Mouse (Mus musculus) limb, embryonic 13.5 days (tissue): ENCODE results near the gene Exoc6b. TPM values are rescaled to one million over a fixed set of nuclear protein-coding genes. Genes with fewer than 3 reads are reported as not detected.

Source experiments
- ATAC-seq: fragments of 200-750 bp; cut with Nextera tagmentation; 2 replicates; pipeline ENCODE4 v1.8.0; 2017; ENCODE audit warnings: low read depth, moderate number of reproducible peaks, moderate TSS enrichment; ENCODE audit not compliant: low FRiP score
- H3K27ac ChIP-seq: fragments of 300-500 bp; sonication (generic); 2 replicates; pipeline ENCODE4 v1.5.1; 2015; ENCODE audit warnings: inconsistent platforms, mild to moderate bottlenecking, moderate library complexity
- H3K27me3 ChIP-seq: fragments of 300-500 bp; sonication (generic); 2 replicates; pipeline ENCODE4 v1.6.1; 2015; ENCODE audit warnings: mild to moderate bottlenecking, inconsistent platforms
- H3K36me3 ChIP-seq: fragments of 300-500 bp; sonication (generic); 2 replicates; pipeline ENCODE4 v1.6.1; 2015; ENCODE audit warnings: inconsistent platforms, mild to moderate bottlenecking, moderate library complexity
- H3K4me1 ChIP-seq: fragments of 300-500 bp; sonication (generic); 2 replicates; pipeline ENCODE4 v1.6.1; 2015; ENCODE audit warnings: inconsistent platforms
- H3K4me2 ChIP-seq: fragments of 300-500 bp; sonication (generic); replicated peaks from 2 replicates; pipeline ENCODE4 v1.6.1; 2015; ENCODE audit warnings: inconsistent platforms, mild to moderate bottlenecking, moderate library complexity
- H3K4me3 ChIP-seq: fragments of 300-500 bp; sonication (generic); 2 replicates; pipeline ENCODE4 v1.5.1; 2015; ENCODE audit warnings: moderate library complexity, mild to moderate bottlenecking, inconsistent platforms
- H3K9ac ChIP-seq: fragments of 300-500 bp; sonication (generic); 2 replicates; pipeline ENCODE4 v1.6.1; 2015; ENCODE audit warnings: mild to moderate bottlenecking, inconsistent platforms
- H3K9me3 ChIP-seq: fragments of 300-500 bp; sonication (generic); 2 replicates; pipeline ENCODE4 v1.6.1; 2016; ENCODE audit warnings: inconsistent platforms
- WGBS: fragments of 180-500 bp; shearing (Covaris S2); methylation state at CpG from one replicate; pipeline ENCODE4 v1.1.7; 2015; 5-methylcytosine and 5-hydroxymethylcytosine counted together
- polyA plus RNA-seq: library from polyadenylated mRNA; unstranded; fragments of >200 nt; fragmentation: Nextera tagmentation; extraction: Ambion mirVana; gene quantifications from 2 replicates; pipeline ENCODE4 v1.2.1, GENCODE M21; 2015

Gene Exoc6b
- polyA plus RNA-seq, 1 experiment from 2014 or later: 40.1 TPM

DNA sequence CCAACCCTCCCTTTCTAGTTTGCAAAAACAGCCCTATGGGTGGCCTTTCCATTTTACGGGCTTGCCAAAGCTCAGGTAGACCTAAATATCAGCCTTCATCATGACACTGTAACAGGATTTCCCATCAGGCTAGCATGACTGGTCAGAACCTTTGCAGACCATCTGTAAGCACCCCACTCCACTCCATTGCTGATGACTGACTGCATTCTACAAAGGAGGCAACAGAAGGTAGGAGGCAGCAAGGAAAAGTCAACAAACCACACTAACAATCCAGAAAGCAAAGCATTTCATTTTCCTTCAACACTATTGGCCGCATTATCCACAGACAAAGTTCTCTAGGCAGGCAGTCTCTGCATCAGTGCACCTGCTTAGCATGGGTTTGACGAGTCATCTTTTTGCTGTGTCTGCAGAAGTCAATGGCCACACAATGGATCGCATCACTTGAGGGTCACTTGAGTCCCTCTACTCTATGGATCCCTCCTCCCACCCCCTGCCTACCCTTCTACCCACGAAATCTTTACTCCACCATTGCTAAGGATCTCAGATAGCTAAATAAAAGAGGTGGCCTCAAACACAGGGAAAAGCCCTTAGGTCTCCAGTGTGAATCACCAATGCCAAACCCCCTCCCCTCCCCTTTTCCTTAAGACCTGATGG, 323.0 kb downstream of the Exoc6b start:
- no peak for ATAC-seq
- H3K4me3 ChIP-seq: no peak overlapping the region
- H3K9ac ChIP-seq: no peak overlapping the region
- no peak overlapping the region for H3K4me2 ChIP-seq
- 88% methylated on average over 5 of the region's 5 CpGs for WGBS
- H3K9me3 ChIP-seq: no peaks in the 10 kb centered on the region
- H3K36me3 ChIP-seq: no peaks in the 10 kb centered on the region
- no peak overlapping the region for H3K27ac ChIP-seq
- H3K27me3 ChIP-seq: no peaks in the 10 kb centered on the region
- H3K4me1 ChIP-seq: no peaks in the 10 kb centered on the region

DNA sequence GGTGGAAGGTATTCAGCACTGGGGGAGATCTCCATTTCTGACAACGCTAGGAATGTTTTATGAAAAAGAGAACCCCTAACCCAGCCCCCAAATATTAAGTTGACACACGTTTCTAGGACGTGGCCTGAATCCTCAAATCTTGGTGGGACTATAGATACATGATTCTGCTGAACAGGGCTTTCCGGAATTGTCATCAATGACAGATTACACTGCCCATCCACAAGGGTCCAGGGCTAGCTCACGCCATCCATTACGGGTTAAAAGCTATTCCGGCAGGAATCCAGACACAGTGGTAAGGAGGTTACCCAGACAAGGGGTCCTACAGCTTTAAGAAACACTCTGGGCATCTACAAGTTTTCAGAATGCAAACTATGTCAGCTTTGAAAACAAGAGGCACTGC, 323.7 kb downstream of the Exoc6b start:
- Histone ChIP-seq H3K9ac (no peak overlapping the region), H3K9me3 (no peaks in the 10 kb centered on the region), H3K4me3 (no peak overlapping the region), H3K27me3 (no peaks in the 10 kb centered on the region), H3K4me1 (no peaks in the 10 kb centered on the region), H3K4me2 (no peak overlapping the region), H3K27ac (no peak overlapping the region), H3K36me3 (no peaks in the 10 kb centered on the region)
- WGBS: 92% methylated on average over 7 of the region's 7 CpGs
- ATAC-seq: no peak

DNA sequence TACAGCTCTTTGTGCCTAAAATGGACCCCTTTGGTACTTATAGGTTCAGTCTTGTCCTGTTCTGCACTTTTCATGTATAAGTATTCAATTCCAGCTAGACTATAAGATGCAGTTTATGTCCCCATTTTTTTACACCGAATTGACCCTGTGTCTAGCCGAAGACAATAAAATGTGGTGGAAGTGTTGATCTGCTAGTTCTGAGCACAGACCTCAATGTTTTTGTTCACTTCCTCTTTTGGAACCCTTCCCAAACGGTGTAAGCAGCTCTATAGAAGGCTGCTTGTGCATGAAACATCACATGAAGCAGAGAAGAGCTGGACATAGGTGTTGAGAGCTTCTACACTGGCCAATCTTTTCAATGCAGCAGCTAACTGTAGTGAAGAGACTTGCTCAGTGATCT, 327.1 kb downstream of the Exoc6b start:
- H3K4me2 ChIP-seq: no peak overlapping the region
- no peak overlapping the region for H3K27ac ChIP-seq
- WGBS: 75% methylated on average over 3 of the region's 3 CpGs
- no peak for ATAC-seq
- H3K4me3 ChIP-seq: no peak overlapping the region
- H3K27me3 ChIP-seq: no peaks in the 10 kb centered on the region
- H3K9me3 ChIP-seq: no peaks in the 10 kb centered on the region
- no peaks in the 10 kb centered on the region for H3K4me1 ChIP-seq
- H3K9ac ChIP-seq: no peak overlapping the region
- no peaks in the 10 kb centered on the region for H3K36me3 ChIP-seq

DNA sequence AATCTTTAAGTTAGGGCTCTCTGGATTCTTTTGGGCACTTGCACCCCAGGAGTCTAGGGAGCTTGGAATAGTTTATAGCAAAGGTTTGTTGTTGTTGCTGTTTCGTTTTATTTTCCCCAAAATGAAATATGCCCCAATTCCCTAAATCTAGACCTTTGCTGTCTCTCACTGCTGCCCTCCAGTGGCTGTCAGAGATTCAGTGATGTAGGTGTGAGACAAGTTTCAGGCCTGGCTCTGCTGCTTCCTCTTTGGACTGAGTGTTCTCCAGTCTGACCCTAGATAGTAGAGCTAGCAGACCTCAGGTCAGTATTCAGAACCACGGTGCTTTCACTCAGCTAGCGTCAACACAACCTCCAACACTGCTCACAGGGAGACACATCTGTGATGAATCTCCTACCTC, 332.4 kb downstream of the Exoc6b start:
- 69% methylated on average over 3 of the region's 3 CpGs for WGBS
- Histone ChIP-seq H3K36me3 (no peaks in the 10 kb centered on the region), H3K27ac (no peak overlapping the region), H3K4me1 (no peaks in the 10 kb centered on the region), H3K9ac (no peak overlapping the region), H3K4me3 (no peak overlapping the region), H3K4me2 (no peak overlapping the region), H3K27me3 (no peaks in the 10 kb centered on the region), H3K9me3 (no peaks in the 10 kb centered on the region)
- ATAC-seq: no peak

DNA sequence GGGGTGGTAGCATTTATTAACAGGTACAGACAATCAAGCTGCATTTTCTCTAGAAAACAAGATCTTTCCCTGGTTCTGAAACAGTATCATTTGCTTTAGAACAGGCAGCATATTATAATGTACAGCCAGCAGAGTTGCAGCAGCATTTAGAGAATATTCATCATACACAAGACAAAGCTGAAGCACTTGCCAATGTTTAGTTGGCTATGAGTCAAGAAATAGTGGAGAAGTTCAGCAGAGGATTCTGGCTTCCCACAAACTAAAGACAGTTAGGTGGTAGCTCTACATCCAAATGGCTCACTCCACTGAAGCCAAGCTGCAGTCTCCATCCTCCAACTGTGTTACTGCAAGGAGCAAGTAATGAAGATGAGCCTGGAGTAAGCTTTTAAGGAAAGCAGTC, 342.4 kb downstream of the Exoc6b start:
- Histone ChIP-seq H3K4me2 (no peak overlapping the region), H3K27me3 (no peaks in the 10 kb centered on the region), H3K9me3 (peaks cover 8% of the 10 kb centered on the region; the same call in 1 of the 2 replicates), H3K36me3 (no peaks in the 10 kb centered on the region), H3K4me3 (no peak overlapping the region), H3K4me1 (no peaks in the 10 kb centered on the region), H3K9ac (no peak overlapping the region), H3K27ac (no peak overlapping the region)
- no peak for ATAC-seq

- no peaks in the 10 kb centered on the region for H3K27me3 ChIP-seq
- H3K4me1 ChIP-seq: no peaks in the 10 kb centered on the region
- no peaks in the 10 kb centered on the region for H3K36me3 ChIP-seq
- no peak overlapping the region for H3K4me2 ChIP-seq
- H3K27ac ChIP-seq: no peak overlapping the region
- WGBS: 93% methylated on average over 11 of the region's 11 CpGs
- H3K9ac ChIP-seq: no peak overlapping the region
- no peak overlapping the region for H3K4me3 ChIP-seq
- H3K9me3 ChIP-seq: no peaks in the 10 kb centered on the region
- no peak for ATAC-seq
Observed at GRCm38 (mm10) chr6:84713171-84713570, 356.1 kb downstream of the Exoc6b start.

DNA sequence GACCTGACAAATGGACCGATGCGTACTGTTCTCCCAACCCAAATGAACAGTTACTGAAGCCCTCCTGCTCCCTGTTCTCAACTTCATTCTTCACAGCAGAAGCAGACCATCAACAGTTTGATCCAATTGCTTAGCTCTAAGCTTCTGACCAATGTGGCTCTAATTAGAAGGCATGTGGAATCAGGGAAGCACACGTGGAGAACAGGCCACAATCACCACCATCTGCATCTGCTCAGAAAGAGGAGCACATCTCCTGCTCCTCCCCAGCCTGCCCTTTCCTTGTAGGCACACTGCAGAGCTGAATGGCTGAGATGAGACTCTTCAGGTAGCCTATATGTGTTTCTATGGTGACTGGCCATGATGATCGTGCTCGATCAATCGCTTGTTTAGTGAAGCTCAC, 358.5 kb downstream of the Exoc6b start:
- Histone ChIP-seq H3K4me1 (no peaks in the 10 kb centered on the region), H3K4me3 (no peak overlapping the region), H3K9me3 (no peaks in the 10 kb centered on the region), H3K27ac (no peak overlapping the region), H3K27me3 (no peaks in the 10 kb centered on the region), H3K9ac (no peak overlapping the region), H3K4me2 (no peak overlapping the region), H3K36me3 (no peaks in the 10 kb centered on the region)
- WGBS: 74% methylated on average over 6 of the region's 6 CpGs
- ATAC-seq: no peak

DNA sequence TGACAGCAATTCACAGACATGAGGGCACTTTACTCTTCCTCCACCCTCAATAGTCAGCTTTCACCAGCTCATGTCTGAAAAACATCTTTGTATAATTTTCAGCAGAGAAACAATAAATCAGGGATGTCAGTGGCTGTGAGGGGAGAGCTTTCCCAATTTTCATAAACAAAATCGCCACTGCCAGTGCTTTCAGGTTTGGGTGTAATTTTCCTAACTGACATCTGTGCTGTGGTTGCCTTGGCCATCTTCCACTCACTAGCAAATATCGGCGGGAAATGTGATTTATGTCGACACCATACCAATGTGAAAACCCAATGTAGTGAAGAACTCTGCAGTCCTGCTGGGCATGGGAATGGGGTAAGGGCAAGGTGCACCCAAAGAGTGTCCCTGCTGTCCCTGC, 360.7 kb downstream of the Exoc6b start:
- Histone ChIP-seq H3K9ac (no peak overlapping the region), H3K9me3 (no peaks in the 10 kb centered on the region), H3K27me3 (no peaks in the 10 kb centered on the region), H3K27ac (no peak overlapping the region), H3K4me2 (no peak overlapping the region), H3K36me3 (no peaks in the 10 kb centered on the region), H3K4me1 (no peaks in the 10 kb centered on the region), H3K4me3 (no peak overlapping the region)
- 79% methylated on average over 4 of the region's 4 CpGs for WGBS
- no peak for ATAC-seq

GRCm38 (mm10) chr6:84699579-84699978, 369.7 kb downstream of the Exoc6b start:
- Histone ChIP-seq H3K4me2 (no peak overlapping the region), H3K9me3 (no peaks in the 10 kb centered on the region), H3K4me3 (no peak overlapping the region), H3K36me3 (no peaks in the 10 kb centered on the region), H3K9ac (no peak overlapping the region), H3K27me3 (no peaks in the 10 kb centered on the region), H3K27ac (no peak overlapping the region), H3K4me1 (peaks cover 11% of the 10 kb centered on the region)
- no peak for ATAC-seq
- 67% methylated on average over 5 of the region's 5 CpGs for WGBS

- H3K4me3 ChIP-seq: no peak overlapping the region
- no peaks in the 10 kb centered on the region for H3K36me3 ChIP-seq
- no peaks in the 10 kb centered on the region for H3K9me3 ChIP-seq
- H3K27me3 ChIP-seq: no peaks in the 10 kb centered on the region
- WGBS: 30% methylated on average over 1 of the region's 1 CpGs
- H3K9ac ChIP-seq: no peak overlapping the region
- H3K4me2 ChIP-seq: no peak overlapping the region
- no peak overlapping the region for H3K27ac ChIP-seq
- ATAC-seq: no peak
- peaks cover 11% of the 10 kb centered on the region for H3K4me1 ChIP-seq
Observed at GRCm38 (mm10) chr6:84698288-84698673, 371.0 kb downstream of the Exoc6b start.

DNA sequence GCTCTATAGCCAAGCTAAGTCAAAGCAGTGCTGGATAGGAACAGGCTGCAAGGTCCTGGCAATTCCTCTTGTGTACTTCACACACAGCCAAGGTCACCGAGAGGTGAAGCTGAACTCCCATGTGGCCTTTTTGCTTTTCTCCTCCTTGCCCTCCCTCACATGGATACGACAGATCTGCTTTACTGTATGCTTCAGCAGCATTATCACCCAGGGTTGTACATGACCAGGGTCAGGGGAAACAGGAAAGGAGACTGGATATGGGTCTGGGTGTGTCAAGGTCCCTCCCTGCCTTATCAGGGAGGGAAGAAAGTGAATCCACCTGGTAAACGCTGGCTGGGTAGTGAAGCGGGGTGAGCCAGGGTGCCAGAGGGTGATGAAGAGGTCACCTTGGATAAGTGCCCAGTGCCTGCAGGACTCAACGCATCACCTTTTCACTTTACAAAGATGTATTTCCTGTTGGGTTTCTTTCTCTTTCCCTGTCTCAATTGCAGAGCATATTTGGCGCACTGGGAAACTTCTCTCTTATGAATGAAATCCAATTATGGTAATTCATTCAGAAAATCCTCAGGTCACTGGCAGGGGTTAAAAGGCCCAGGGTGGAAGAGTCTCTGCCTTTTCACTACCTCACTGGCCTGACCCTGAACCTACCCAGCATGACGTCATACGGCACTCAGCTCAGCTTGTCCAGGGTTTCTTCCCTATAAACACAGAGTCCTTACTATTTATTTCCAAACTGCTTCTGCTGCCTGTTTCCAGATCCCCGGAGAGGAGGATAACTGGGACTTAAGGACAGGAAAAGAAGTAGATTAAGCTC, 371.6 kb downstream of the Exoc6b start:
- H3K9me3 ChIP-seq: no peaks in the 10 kb centered on the region
- H3K4me2 ChIP-seq: no peak overlapping the region
- H3K4me1 ChIP-seq: peaks cover 14% of the 10 kb centered on the region
- no peaks in the 10 kb centered on the region for H3K27me3 ChIP-seq
- no peak for ATAC-seq
- 39% methylated on average over 9 of the region's 9 CpGs for WGBS
- peak overlapping the region; percentile 33; the same call in 1 of the 2 replicates for H3K27ac ChIP-seq
- H3K9ac ChIP-seq: no peak overlapping the region
- no peak overlapping the region for H3K4me3 ChIP-seq
- H3K36me3 ChIP-seq: no peaks in the 10 kb centered on the region

GRCm38 (mm10) chr6:84693844-84694243, 375.5 kb downstream of the Exoc6b start:
- peaks cover 15% of the 10 kb centered on the region for H3K4me1 ChIP-seq
- ATAC-seq: no peak

GRCm38 (mm10) chr6:84693204-84693603, 376.1 kb downstream of the Exoc6b start:
- Histone ChIP-seq H3K4me1 (peaks cover 15% of the 10 kb centered on the region), H3K9me3 (no peaks in the 10 kb centered on the region), H3K27me3 (no peaks in the 10 kb centered on the region), H3K4me3 (no peak overlapping the region), H3K4me2 (no peak overlapping the region), H3K9ac (no peak overlapping the region), H3K27ac (no peak overlapping the region), H3K36me3 (no peaks in the 10 kb centered on the region)
- no peak for ATAC-seq
- 80% methylated on average over 2 of the region's 2 CpGs for WGBS

More at GRCm38 (mm10) chr6:84693844-84694243, 375.5 kb downstream of the Exoc6b start:
- Histone ChIP-seq H3K36me3 (no peaks in the 10 kb centered on the region), H3K4me2 (no peak overlapping the region), H3K27ac (no peak overlapping the region), H3K4me3 (no peak overlapping the region), H3K9ac (no peak overlapping the region), H3K9me3 (no peaks in the 10 kb centered on the region), H3K27me3 (no peaks in the 10 kb centered on the region)
- WGBS: 67% methylated on average over 4 of the region's 4 CpGs
